Mouse (Mus musculus): ENCODE results near the gene Atg2b. TPM values are rescaled to one million over a fixed set of nuclear protein-coding genes. Genes with fewer than 3 reads are reported as not detected.
A peak's percentile ranks its signal among the peaks of the same experiment; 100 is the strongest.

The Atg2b gene
- 25.6 and 28.3 TPM in 2 replicates for polyA plus RNA-seq (2012; rRNA removed)

DNA sequence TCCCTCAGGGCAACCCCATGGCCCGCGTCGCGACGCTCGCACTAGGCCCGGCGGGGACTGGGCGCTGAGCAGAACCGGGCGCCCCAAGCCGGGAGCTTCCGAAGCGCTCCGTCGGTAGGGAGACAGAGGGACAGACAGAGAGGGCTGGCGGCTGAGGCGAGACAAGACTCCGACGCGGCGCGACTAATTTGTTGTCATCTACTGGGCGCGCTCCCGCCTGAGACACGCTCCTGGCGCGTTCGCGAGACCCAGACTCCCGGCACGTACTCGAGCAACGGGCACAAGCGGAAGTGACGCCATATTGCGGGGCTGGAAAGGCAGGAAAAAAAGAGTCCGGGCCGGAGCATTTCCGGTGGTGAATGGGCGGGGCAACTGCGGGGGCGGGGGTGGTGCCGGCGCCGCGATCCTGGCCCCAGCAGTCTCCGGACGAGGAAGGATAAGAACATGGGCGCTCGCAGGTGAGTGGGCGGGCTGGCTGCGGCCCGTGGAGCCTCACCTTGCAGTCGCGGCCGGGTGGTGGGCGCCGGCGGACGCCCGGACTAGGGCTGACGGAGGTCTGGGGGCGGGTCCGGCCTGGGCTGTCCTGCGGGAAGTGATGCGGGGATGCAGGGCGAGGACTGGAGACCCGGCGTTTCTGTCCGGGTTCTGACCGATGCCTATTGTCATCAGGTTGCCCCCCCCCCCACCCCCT is at the start of gene Atg2b:
Gene Atg2b, minus strand, starts transcription at position 211 of the 691 bp plus-strand sequence.
- under 1% methylated on average over 72 of the region's 73 CpGs for WGBS
- DNase-seq, result peak; percentile 93
- peaks cover 8% of the 10 kb centered on the region for H3K4me1 ChIP-seq (replicated peaks; ENCODE audit: control insufficient read depth, insufficient read depth, low read length)
- H3K4me3 ChIP-seq (ENCODE audit: control insufficient read depth, insufficient read depth, low read length), result peak within 1 kb of the TSS; percentile 75
- TF ChIP-seq CTCF (IDR thresholded peaks at IDR 0.05; ENCODE audit: borderline replicate concordance, control insufficient read depth, extremely low read depth, insufficient read depth, low read length, poor library complexity), result no peak
- peak; percentile 63; the same call in 1 of the 2 replicates for TF ChIP-seq POLR2A (IDR thresholded peaks at IDR 0.05; ENCODE audit: control insufficient read depth, extremely low read depth, insufficient read depth, low read length, poor library complexity)
- no peaks in the 10 kb centered on the region for H3K27me3 ChIP-seq (ENCODE audit: control insufficient read depth, insufficient read depth, low read length)
- peak within 1 kb of the TSS; percentile 11 for H3K27ac ChIP-seq (ENCODE audit: control insufficient read depth, insufficient read depth, low read length)
- no peaks in the 10 kb centered on the region for H3K36me3 ChIP-seq (ENCODE audit: control insufficient read depth, insufficient read depth, low read length)

GRCm38 (mm10) chr12:105733370-105734159 is 48.6 kb upstream of the Atg2b start:
- no peaks in the 10 kb centered on the region; the same call in 1 of the 2 replicates for H3K4me1 ChIP-seq (replicated peaks; ENCODE audit: control insufficient read depth, insufficient read depth, low read length)
- 50% methylated on average over 9 of the region's 9 CpGs for WGBS
- H3K27ac ChIP-seq (ENCODE audit: control insufficient read depth, insufficient read depth, low read length), result no peak overlapping the region
- no peak overlapping the region for H3K4me3 ChIP-seq (ENCODE audit: control insufficient read depth, insufficient read depth, low read length)
- H3K27me3 ChIP-seq (ENCODE audit: control insufficient read depth, insufficient read depth, low read length), result no peaks in the 10 kb centered on the region
- no peak for TF ChIP-seq POLR2A (IDR thresholded peaks at IDR 0.05; ENCODE audit: control insufficient read depth, extremely low read depth, insufficient read depth, low read length, poor library complexity)
- no peak for TF ChIP-seq CTCF (IDR thresholded peaks at IDR 0.05; ENCODE audit: borderline replicate concordance, control insufficient read depth, extremely low read depth, insufficient read depth, low read length, poor library complexity)
- no peaks in the 10 kb centered on the region for H3K36me3 ChIP-seq (ENCODE audit: control insufficient read depth, insufficient read depth, low read length)
- DNase-seq, result no peak

DNA sequence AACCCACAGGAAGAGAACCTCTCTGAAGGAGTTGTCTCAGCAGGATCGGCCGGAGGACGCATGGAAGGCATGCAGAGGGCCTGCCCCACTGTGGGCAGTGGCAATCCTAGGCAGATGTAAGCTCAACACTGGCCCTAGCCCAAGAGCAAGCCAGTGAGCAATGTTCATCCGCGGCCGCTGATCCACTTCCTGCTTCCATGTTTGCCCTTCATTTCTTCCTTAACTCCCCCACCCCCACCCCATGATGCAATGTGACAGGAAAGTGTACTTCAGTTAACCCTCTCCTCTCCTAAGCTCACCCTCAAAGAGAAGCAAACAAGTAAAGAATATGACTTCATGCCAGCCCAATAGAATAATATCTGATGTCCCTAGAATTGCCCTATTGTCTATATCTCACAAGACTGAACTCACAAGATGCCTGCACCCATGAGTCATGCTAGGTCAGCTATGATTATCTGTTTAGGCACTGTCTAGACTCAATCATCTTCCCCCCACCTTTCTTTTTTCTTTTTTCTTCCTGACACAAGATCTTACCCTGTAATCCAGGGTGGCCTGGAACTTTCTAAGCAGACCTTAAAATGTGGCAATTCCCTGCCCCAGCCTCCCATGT is 45.9 kb upstream of the Atg2b start:
- no peaks in the 10 kb centered on the region; the same call in 1 of the 2 replicates for H3K4me1 ChIP-seq (replicated peaks; ENCODE audit: control insufficient read depth, insufficient read depth, low read length)
- H3K27ac ChIP-seq (ENCODE audit: control insufficient read depth, insufficient read depth, low read length), result no peak overlapping the region
- no peak overlapping the region for H3K4me3 ChIP-seq (ENCODE audit: control insufficient read depth, insufficient read depth, low read length)
- H3K36me3 ChIP-seq (ENCODE audit: control insufficient read depth, insufficient read depth, low read length), result no peaks in the 10 kb centered on the region
- DNase-seq, result no peak
- TF ChIP-seq POLR2A (IDR thresholded peaks at IDR 0.05; ENCODE audit: control insufficient read depth, extremely low read depth, insufficient read depth, low read length, poor library complexity) (no peak), CTCF (IDR thresholded peaks at IDR 0.05; ENCODE audit: borderline replicate concordance, control insufficient read depth, extremely low read depth, insufficient read depth, low read length, poor library complexity) (no peak)
- 88% methylated on average over 6 of the region's 6 CpGs for WGBS
- no peaks in the 10 kb centered on the region for H3K27me3 ChIP-seq (ENCODE audit: control insufficient read depth, insufficient read depth, low read length)

DNA sequence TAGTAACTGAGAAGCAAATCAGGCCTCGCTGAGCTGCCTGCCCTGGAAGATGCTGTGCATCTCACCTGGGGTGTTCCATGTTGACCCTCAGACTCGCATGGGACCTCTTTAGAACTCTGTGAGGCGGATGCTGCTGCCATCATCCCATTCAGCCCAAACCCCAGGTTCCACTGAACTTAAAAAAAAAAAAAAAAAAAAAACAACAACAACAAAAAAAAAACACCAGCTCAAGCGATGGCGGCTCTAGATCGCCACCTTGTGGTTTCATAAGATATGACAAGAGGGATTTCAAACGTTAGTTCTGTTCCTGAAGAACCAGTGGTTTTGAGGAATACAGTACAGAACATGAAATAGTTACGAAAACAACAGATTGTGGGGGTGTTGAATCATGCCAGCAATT is 43.0 kb upstream of the Atg2b start:
- H3K36me3 ChIP-seq (ENCODE audit: control insufficient read depth, insufficient read depth, low read length), result no peaks in the 10 kb centered on the region
- TF ChIP-seq CTCF (IDR thresholded peaks at IDR 0.05; ENCODE audit: borderline replicate concordance, control insufficient read depth, extremely low read depth, insufficient read depth, low read length, poor library complexity) (no peak), POLR2A (IDR thresholded peaks at IDR 0.05; ENCODE audit: control insufficient read depth, extremely low read depth, insufficient read depth, low read length, poor library complexity) (no peak)
- H3K27me3 ChIP-seq (ENCODE audit: control insufficient read depth, insufficient read depth, low read length), result no peaks in the 10 kb centered on the region
- peak; percentile 37 for DNase-seq
- H3K27ac ChIP-seq (ENCODE audit: control insufficient read depth, insufficient read depth, low read length), result no peak overlapping the region
- H3K4me3 ChIP-seq (ENCODE audit: control insufficient read depth, insufficient read depth, low read length), result no peak overlapping the region
- no peaks in the 10 kb centered on the region for H3K4me1 ChIP-seq (replicated peaks; ENCODE audit: control insufficient read depth, insufficient read depth, low read length)
- 42% methylated on average over 8 of the region's 8 CpGs for WGBS

DNA sequence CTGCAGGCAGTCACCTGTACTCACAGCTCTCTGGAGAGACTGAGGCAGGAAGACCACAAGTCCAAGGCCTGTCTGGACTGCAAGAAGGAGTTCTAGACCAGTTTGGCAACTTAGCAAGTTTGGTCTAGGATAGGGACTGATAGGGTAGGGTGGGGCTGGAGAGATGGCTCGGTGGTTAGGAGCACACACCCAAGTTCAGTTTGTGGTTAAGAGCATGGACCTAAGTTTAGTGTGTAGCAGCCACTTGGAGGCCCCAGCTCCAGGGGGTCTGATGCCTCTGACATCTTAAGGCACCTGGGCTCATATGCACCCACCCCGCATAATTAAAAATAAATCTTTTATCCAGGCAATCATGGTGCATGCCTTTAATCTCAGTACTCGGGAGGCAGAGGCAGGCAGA is 42.3 kb upstream of the Atg2b start:
- no peaks in the 10 kb centered on the region for H3K36me3 ChIP-seq (ENCODE audit: control insufficient read depth, insufficient read depth, low read length)
- DNase-seq, result no peak
- H3K4me3 ChIP-seq (ENCODE audit: control insufficient read depth, insufficient read depth, low read length), result no peak overlapping the region
- H3K27me3 ChIP-seq (ENCODE audit: control insufficient read depth, insufficient read depth, low read length), result no peaks in the 10 kb centered on the region
- TF ChIP-seq POLR2A (IDR thresholded peaks at IDR 0.05; ENCODE audit: control insufficient read depth, extremely low read depth, insufficient read depth, low read length, poor library complexity) (no peak), CTCF (IDR thresholded peaks at IDR 0.05; ENCODE audit: borderline replicate concordance, control insufficient read depth, extremely low read depth, insufficient read depth, low read length, poor library complexity) (no peak)
- 62% methylated on average over 3 of the region's 3 CpGs for WGBS
- H3K4me1 ChIP-seq (replicated peaks; ENCODE audit: control insufficient read depth, insufficient read depth, low read length), result no peaks in the 10 kb centered on the region
- no peak overlapping the region for H3K27ac ChIP-seq (ENCODE audit: control insufficient read depth, insufficient read depth, low read length)

- no peaks in the 10 kb centered on the region for H3K27me3 ChIP-seq (ENCODE audit: control insufficient read depth, insufficient read depth, low read length)
- H3K4me1 ChIP-seq (replicated peaks; ENCODE audit: control insufficient read depth, insufficient read depth, low read length), result no peaks in the 10 kb centered on the region
- H3K36me3 ChIP-seq (ENCODE audit: control insufficient read depth, insufficient read depth, low read length), result no peaks in the 10 kb centered on the region
- no peak overlapping the region for H3K27ac ChIP-seq (ENCODE audit: control insufficient read depth, insufficient read depth, low read length)
- TF ChIP-seq POLR2A (IDR thresholded peaks at IDR 0.05; ENCODE audit: control insufficient read depth, extremely low read depth, insufficient read depth, low read length, poor library complexity) (no peak), CTCF (IDR thresholded peaks at IDR 0.05; ENCODE audit: borderline replicate concordance, control insufficient read depth, extremely low read depth, insufficient read depth, low read length, poor library complexity) (no peak)
- 89% methylated on average over 13 of the region's 13 CpGs for WGBS
- no peak for DNase-seq
- H3K4me3 ChIP-seq (ENCODE audit: control insufficient read depth, insufficient read depth, low read length), result no peak overlapping the region
Observed at GRCm38 (mm10) chr12:105725736-105726135, 40.7 kb upstream of the Atg2b start.

All from thymus, adult 2 months (tissue).